Mouse (Mus musculus) myocyte (in vitro differentiated cells): ENCODE measurements around the gene Tmod2.

Experiments used
- E2F4 ChIP-seq: IDR thresholded peaks from one replicate; pipeline ENCODE4 v1.6.1; 2011; ENCODE audit warnings: mild to moderate bottlenecking, control low read depth, moderate library complexity; ENCODE audit not compliant: insufficient read depth
- MYOD1 ChIP-seq, 3 experiments: IDR thresholded peaks; one replicate each; pipeline ENCODE4 v1.6.1; 2011; ENCODE audit warnings: control low read depth in 2 of 3, low read depth in 2 of 3, mild to moderate bottlenecking in 2 of 3, moderate library complexity in 1 of 3; ENCODE audit not compliant: insufficient read length in 2 of 3, control insufficient read depth in 1 of 3
- POLR2A ChIP-seq: IDR thresholded peaks from one replicate; pipeline ENCODE4 v1.6.1; 2011; ENCODE audit warnings: low read depth, mild to moderate bottlenecking, control low read depth, moderate library complexity; ENCODE audit not compliant: insufficient read length
- POLR2AphosphoS2 ChIP-seq: IDR thresholded peaks from one replicate; pipeline ENCODE4 v1.6.1; 2011; ENCODE audit warnings: low read depth, control low read depth; ENCODE audit not compliant: insufficient read length
- USF1 ChIP-seq: IDR thresholded peaks from one replicate; pipeline ENCODE4 v1.6.1; 2011; ENCODE audit warnings: low read depth, mild to moderate bottlenecking, control low read depth, moderate library complexity

GRCm38 (mm10) chr9:75621428-75621827, 10.3 kb upstream of the Tmod2 start:
- TF ChIP-seq POLR2A (no peak), POLR2AphosphoS2 (no peak), USF1 (no peak), E2F4 (no peak), MYOD1 (IDR thresholded peaks at IDR 0.05; ENCODE audit: control insufficient read depth in 1 of 3, insufficient read length in 2 of 3, low read depth in 2 of 3) (no peak)
